Mouse (Mus musculus) left cerebral cortex, adult 2 months (tissue): ENCODE data around the gene Ferd3l. TPM values are rescaled to one million over a fixed set of nuclear protein-coding genes. Genes with fewer than 3 reads are reported as not detected.
A peak's percentile ranks its signal among the peaks of the same experiment; 100 is the strongest.

Source experiments
- DNase-seq, 2 experiments: peaks; one replicate each; pipeline ENCODE4 v3.0.0; 2021 to 2022; ENCODE audit warnings: low spot score in 2 of 2, mixed read lengths in 1 of 2; ENCODE audit errors: extremely low spot score in 1 of 2
- H3K27ac ChIP-seq: fragments of 200-600 bp; 2 replicates; pipeline ENCODE4 v1.8.1; 2022
- H3K4me3 ChIP-seq: fragments of 200-600 bp; 2 replicates; pipeline ENCODE4 v1.8.1; 2022
- CTCF ChIP-seq: fragments of 200-600 bp; IDR thresholded peaks from 2 replicates; pipeline ENCODE4 v1.8.1; 2022; ENCODE audit warnings: antibody characterized with exemption, mild to moderate bottlenecking, moderate library complexity
- intact Hi-C: fragments of 180-260 bp; cut with DNase I; formaldehyde crosslinking; loops from one replicate; pipeline ENCODE4 v1.15.1; 2025
- total RNA-seq, 2 experiments: library from RNA; stranded (reverse); gene quantifications; 2 replicates each; pipeline ENCODE4 v1.2.3; 2021

Ferd3l gene
- total RNA-seq, 2 experiments from 2014 or later = not detected

GRCm38 (mm10) chr12:33967514-33967913 is 39.3 kb downstream of the Ferd3l start:
- intact Hi-C loops = loop anchor here (5.0 to 10.0 kb wide), 2 partner anchors 467 to 690 kb away; no protein-coding TSS in a partner anchor
- DNase-seq = peak in 1 of 2 experiments; percentile 18
- no peak for TF ChIP-seq CTCF
- Histone ChIP-seq H3K4me3 (no peak overlapping the region), H3K27ac (no peak overlapping the region)

GRCm38 (mm10) chr12:33968041-33968897 is 40.0 kb downstream of the Ferd3l start:
- no peak overlapping the region for H3K27ac ChIP-seq
- H3K4me3 ChIP-seq = no peak overlapping the region
- intact Hi-C loops = loop anchor here (5.0 to 10.0 kb wide), 2 partner anchors 467 to 689 kb away; no protein-coding TSS in a partner anchor
- DNase-seq = no peak
- TF ChIP-seq CTCF = no peak

GRCm38 (mm10) chr12:33968898-33969178 is 40.6 kb downstream of the Ferd3l start:
- no peak for DNase-seq
- no peak overlapping the region for H3K27ac ChIP-seq
- intact Hi-C loops = loop anchor here (5.0 to 10.0 kb wide), 2 partner anchors 466 to 688 kb away; no protein-coding TSS in a partner anchor
- no peak for TF ChIP-seq CTCF
- H3K4me3 ChIP-seq = no peak overlapping the region

Other genes with a start within 250 kb of the Ferd3l start
- gene Twist1, start 29.2 kb downstream of the Ferd3l start, total RNA-seq = 1 to 10 TPM in 1 of 2 experiments, under 1 TPM in 1; 0.35 to 1.2 TPM